Mouse (Mus musculus) liver, postnatal 0 days (tissue): ENCODE results near the gene Ccl26. TPM values are rescaled to one million over a fixed set of nuclear protein-coding genes. Genes with fewer than 3 reads are reported as not detected.
"Not testable (repeated sequence)": the region's sequence is repeated elsewhere in the genome, so short reads cannot be mapped to it uniquely, and the experiment has no call there.

Experiments used
- ATAC-seq: fragments of 200-750 bp; cut with Nextera tagmentation; 2 replicates; pipeline ENCODE4 v1.8.0; 2017; ENCODE audit warnings: mild to moderate bottlenecking, moderate library complexity
- DNase-seq: peaks from one replicate; pipeline ENCODE4 v3.0.0-alpha.2; 2016
- H3K27ac ChIP-seq: fragments of 300-500 bp; sonication (generic); 2 replicates; pipeline ENCODE4 v1.5.1; 2014; ENCODE audit warnings: antibody characterized with exemption, moderate library complexity, mild to moderate bottlenecking, low read depth
- H3K27me3 ChIP-seq: fragments of 300-500 bp; sonication (generic); 2 replicates; pipeline ENCODE4 v1.6.1; 2014; ENCODE audit warnings: low read length, control low read depth, mixed read lengths; ENCODE audit not compliant: insufficient read depth
- H3K36me3 ChIP-seq: fragments of 300-500 bp; sonication (generic); replicated peaks from 2 replicates; pipeline ENCODE4 v1.6.1; 2014; ENCODE audit warnings: mild to moderate bottlenecking, control low read depth, low read length, moderate library complexity, mixed read lengths; ENCODE audit not compliant: insufficient read depth
- H3K4me1 ChIP-seq: fragments of 300-500 bp; sonication (generic); 2 replicates; pipeline ENCODE4 v1.6.1; 2014; ENCODE audit warnings: antibody characterized with exemption, mild to moderate bottlenecking, control low read depth; ENCODE audit not compliant: insufficient read depth
- H3K4me2 ChIP-seq: fragments of 300-500 bp; sonication (generic); 2 replicates; pipeline ENCODE4 v1.6.1; 2014; ENCODE audit warnings: low read depth, mild to moderate bottlenecking, low read length, moderate library complexity, mixed read lengths
- H3K4me3 ChIP-seq: fragments of 300-500 bp; sonication (generic); 2 replicates; pipeline ENCODE4 v1.5.1; 2014; ENCODE audit warnings: low read depth, low read length
- H3K9ac ChIP-seq: fragments of 300-500 bp; sonication (generic); replicated peaks from 2 replicates; pipeline ENCODE4 v1.6.1; 2014; ENCODE audit warnings: mild to moderate bottlenecking, moderate library complexity
- H3K9me3 ChIP-seq: fragments of 300-500 bp; sonication (generic); 2 replicates; pipeline ENCODE4 v1.6.1; 2016; ENCODE audit warnings: mild to moderate bottlenecking, control low read depth, low read length, mixed read lengths
- CTCF ChIP-seq: sonication (generic); IDR thresholded peaks from 2 replicates; pipeline ENCODE4 v1.5.1; 2016; ENCODE audit warnings: antibody characterized with exemption, low read depth
- EP300 ChIP-seq: IDR thresholded peaks from 2 replicates; pipeline ENCODE4 v1.6.1; 2016; ENCODE audit warnings: antibody characterized with exemption, low read depth, mild to moderate bottlenecking
- WGBS: fragments of 180-500 bp; shearing (Covaris S2); extraction: QIAGEN DNeasy Blood & Tissue Kit; methylation state at CpG from one replicate; pipeline ENCODE4 v1.1.7; 2014; ENCODE audit not compliant: insufficient replicate concordance; 5-methylcytosine and 5-hydroxymethylcytosine counted together
- polyA plus RNA-seq: library from polyadenylated mRNA; unstranded; fragments of >200 nt; fragmentation: Nextera tagmentation; extraction: Ambion mirVana; gene quantifications from 2 replicates; pipeline ENCODE4 v1.2.1, GENCODE M21; 2015

Gene Ccl26
- not detected in 2 replicates for polyA plus RNA-seq

DNA sequence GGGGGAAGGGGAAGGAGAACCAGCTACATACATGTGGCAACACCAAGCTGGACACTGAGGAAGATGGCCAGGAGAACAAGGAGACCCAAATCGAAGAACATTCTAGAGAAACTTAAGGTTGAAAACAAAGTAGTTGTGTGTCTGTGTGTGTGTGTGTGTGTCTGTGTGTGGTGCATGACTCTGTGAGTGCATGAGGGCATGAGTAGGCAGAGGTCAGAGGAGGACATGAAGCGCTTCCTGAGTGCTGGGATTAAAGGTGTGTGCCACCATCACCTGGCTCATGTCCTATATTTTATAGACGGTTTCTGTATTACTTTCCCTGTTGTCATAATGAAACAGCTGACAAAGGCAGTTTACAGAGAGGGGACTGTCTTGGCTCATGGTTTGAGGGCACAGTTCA, at the start of gene Ccl26:
Gene Ccl26 (minus strand): TSS at position 101 of the 400 bp plus-strand sequence.
- Histone ChIP-seq H3K27me3 (no peaks in the 10 kb centered on the region), H3K27ac (no peak within 1 kb of the TSS), H3K4me2 (no peak within 1 kb of the TSS), H3K36me3 (no peaks in the 10 kb centered on the region), H3K9ac (no peak within 1 kb of the TSS), H3K4me1 (no peaks in the 10 kb centered on the region), H3K9me3 (no peaks in the 10 kb centered on the region), H3K4me3 (no peak within 1 kb of the TSS)
- TF ChIP-seq EP300, result no peak
- no peak for TF ChIP-seq CTCF
- WGBS, result 73% methylated on average over 3 of the region's 3 CpGs
- ATAC-seq (no peak), DNase-seq (no peak)

DNA sequence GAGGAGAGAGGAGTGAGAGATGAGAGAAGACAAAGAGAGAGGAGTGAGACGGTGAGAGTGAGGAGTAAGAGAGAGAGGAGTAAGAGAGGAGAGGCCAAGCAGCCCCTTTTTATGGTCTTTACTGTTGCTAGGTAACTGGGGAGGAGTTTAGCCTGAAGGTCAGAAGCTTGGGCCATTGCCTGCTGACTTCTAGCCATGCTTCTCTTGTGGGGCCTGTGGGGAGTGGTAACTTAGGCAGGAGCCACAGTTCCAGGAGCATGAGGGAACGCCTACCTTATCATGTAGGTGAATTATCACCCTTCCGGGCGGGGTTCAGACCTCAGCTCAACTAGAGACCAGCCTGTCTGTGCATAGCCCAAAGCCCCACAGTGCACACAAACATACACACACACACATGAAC, 46.4 kb upstream of the Ccl26 start:
- no peak for DNase-seq
- WGBS, result 60% methylated on average over 4 of the region's 4 CpGs
- no peak for ATAC-seq

DNA sequence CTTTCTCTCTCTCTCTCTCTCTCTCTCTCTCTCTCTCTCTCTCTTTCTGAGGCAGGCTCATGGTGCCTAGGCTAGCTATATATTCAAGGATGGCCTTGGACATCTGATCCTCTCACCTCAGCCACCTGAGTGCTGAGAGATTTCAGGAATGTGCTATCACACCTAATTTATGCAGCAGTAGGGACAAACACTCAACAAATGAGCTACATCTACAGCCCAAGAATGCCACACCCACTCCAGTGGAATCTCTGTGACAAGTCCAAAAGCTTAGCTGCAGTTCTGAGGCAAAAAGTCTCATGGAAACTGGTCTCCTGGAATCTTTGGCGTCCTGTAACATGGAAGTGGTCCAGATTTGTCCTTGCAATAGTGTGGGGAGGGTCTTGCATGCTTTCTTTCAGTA, 44.2 kb upstream of the Ccl26 start:
- ATAC-seq (no peak), DNase-seq (no peak)
- no peak overlapping the region for H3K9ac ChIP-seq
- H3K36me3 ChIP-seq, result no peaks in the 10 kb centered on the region
- no peak overlapping the region for H3K27ac ChIP-seq
- no peaks in the 10 kb centered on the region for H3K9me3 ChIP-seq
- no peak overlapping the region for H3K4me2 ChIP-seq
- no peak overlapping the region for H3K4me3 ChIP-seq
- WGBS, result 56% methylated on average over 1 of the region's 1 CpGs
- no peak for TF ChIP-seq CTCF
- TF ChIP-seq EP300, result no peak
- H3K27me3 ChIP-seq, result no peaks in the 10 kb centered on the region
- H3K4me1 ChIP-seq, result no peaks in the 10 kb centered on the region

More for the DNA sequence above, 46.4 kb upstream of the Ccl26 start:
- Histone ChIP-seq H3K4me1 (no peaks in the 10 kb centered on the region), H3K27ac (no peak overlapping the region), H3K4me3 (no peak overlapping the region), H3K27me3 (no peaks in the 10 kb centered on the region), H3K4me2 (no peak overlapping the region), H3K36me3 (no peaks in the 10 kb centered on the region), H3K9ac (no peak overlapping the region), H3K9me3 (no peaks in the 10 kb centered on the region)
- TF ChIP-seq CTCF, result no peak
- no peak for TF ChIP-seq EP300

DNA sequence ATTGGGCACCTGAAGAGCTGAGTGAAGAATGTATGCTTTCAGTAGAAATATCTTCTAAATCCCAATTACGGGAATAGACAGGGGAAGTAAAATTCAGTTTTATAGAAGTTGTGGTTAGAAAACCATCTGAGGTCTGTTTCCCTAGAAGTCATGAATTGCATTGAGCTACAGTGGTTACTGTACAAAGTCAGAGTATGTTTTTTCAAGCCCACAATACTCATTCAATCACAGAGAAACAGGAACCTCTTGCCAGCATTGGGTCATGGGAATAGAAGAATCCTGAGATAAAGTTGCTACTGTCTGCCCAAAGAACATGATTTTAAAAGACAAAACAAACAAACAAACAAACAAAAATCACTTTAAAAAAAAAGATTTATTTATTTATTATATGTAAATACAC, 43.3 kb upstream of the Ccl26 start:
- not testable (repeated sequence) for H3K9ac ChIP-seq, H3K4me1 ChIP-seq, H3K9me3 ChIP-seq, ATAC-seq, H3K27me3 ChIP-seq, H3K36me3 ChIP-seq, H3K4me2 ChIP-seq, H3K4me3 ChIP-seq, H3K27ac ChIP-seq, DNase-seq
- WGBS, result no CpG with 5 or more reads among the region's 1 CpGs

GRCm38 (mm10) chr5:135604643-135605042, 41.3 kb upstream of the Ccl26 start:
- not testable (repeated sequence) for H3K27me3 ChIP-seq, DNase-seq, H3K9ac ChIP-seq, H3K36me3 ChIP-seq, H3K4me2 ChIP-seq, ATAC-seq, H3K27ac ChIP-seq, H3K9me3 ChIP-seq, H3K4me3 ChIP-seq, H3K4me1 ChIP-seq
- no CpG with 5 or more reads among the region's 1 CpGs for WGBS

DNA sequence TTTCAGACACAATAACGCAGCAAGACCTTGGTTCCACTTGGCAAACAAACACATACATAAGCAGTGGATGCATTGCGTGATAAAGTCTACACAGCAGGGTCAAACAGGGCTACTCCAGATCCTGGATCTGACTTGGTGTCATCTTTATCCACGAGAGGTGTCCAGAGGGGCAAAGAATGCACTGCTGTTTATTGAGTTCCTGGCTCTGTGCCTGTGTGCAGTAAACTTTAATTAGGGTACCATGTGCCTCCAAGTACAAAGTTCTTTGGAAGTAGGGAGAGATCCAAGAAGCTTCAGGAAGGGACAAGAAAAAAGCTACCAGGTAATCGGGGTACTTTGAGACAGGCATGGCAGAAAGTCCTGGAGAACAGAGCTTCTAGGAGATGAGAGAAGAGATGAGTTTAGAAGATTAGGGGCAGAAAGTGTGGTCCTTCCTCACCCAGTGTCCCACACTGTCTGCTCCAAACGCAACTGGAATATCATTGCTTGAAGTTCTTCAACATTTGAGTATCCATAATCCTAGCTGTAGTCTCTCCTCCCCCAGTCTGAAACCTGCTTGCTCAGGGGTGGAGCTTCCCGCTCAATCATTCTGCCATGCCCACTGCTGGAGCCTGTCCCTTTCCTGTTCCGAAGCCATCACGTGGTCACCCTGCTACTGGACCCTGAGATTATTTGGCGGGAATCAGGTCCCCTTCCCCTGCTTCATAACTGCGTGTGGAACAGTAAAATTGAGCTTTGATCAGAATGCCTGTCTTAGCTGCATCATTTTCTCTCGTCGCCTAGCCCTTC, 26.8 kb upstream of the Ccl26 start:
- ATAC-seq, result no peak
- WGBS, result 64% methylated on average over 11 of the region's 12 CpGs
- Histone ChIP-seq H3K4me1 (no peaks in the 10 kb centered on the region), H3K4me3 (no peak overlapping the region), H3K9me3 (no peaks in the 10 kb centered on the region; the same call in 1 of the 2 replicates), H3K27me3 (no peaks in the 10 kb centered on the region), H3K4me2 (no peak overlapping the region), H3K36me3 (no peaks in the 10 kb centered on the region), H3K9ac (no peak overlapping the region), H3K27ac (no peak overlapping the region)
- TF ChIP-seq CTCF (no peak), EP300 (no peak)
- no peak for DNase-seq

DNA sequence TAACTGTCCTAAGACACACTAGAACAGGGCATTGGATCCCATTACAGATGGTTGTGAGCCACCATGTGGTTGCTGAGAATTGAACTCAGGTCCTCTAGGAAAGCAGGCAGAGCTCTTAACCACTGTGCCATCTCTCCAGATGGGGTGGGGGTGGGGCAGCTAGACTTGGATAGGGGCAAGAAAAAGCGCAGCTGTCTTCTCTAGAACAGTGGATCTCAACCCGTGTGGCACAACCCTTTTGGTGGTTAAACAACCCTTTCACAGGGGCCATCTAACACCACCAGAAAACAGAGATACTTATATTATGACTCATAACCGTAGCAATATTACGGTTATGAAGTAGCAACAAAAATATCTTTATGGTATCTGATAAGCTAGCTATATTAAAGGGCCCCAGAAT, 24.4 kb upstream of the Ccl26 start:
- no peaks in the 10 kb centered on the region; the same call in 1 of the 2 replicates for H3K9me3 ChIP-seq
- H3K27ac ChIP-seq, result no peak overlapping the region
- no peak for DNase-seq
- ATAC-seq, result no peak
- no peaks in the 10 kb centered on the region for H3K4me1 ChIP-seq
- H3K36me3 ChIP-seq, result no peaks in the 10 kb centered on the region
- no peak overlapping the region for H3K4me3 ChIP-seq
- no peaks in the 10 kb centered on the region for H3K27me3 ChIP-seq
- TF ChIP-seq EP300, result no peak
- TF ChIP-seq CTCF, result no peak
- WGBS, result 77% methylated on average over 4 of the region's 4 CpGs
- no peak overlapping the region for H3K4me2 ChIP-seq
- H3K9ac ChIP-seq, result no peak overlapping the region
